Mouse (Mus musculus) lung, postnatal 0 days (tissue): ENCODE measurements around the gene Prcc.

ENCODE experiments used
- CTCF ChIP-seq: IDR thresholded peaks from 2 replicates; pipeline ENCODE4 v1.5.1; 2016; ENCODE audit warnings: antibody characterized with exemption, mild to moderate bottlenecking
- EP300 ChIP-seq: IDR thresholded peaks from 2 replicates; pipeline ENCODE4 v1.6.1; 2016; ENCODE audit warnings: antibody characterized with exemption, mild to moderate bottlenecking, control low read depth

DNA sequence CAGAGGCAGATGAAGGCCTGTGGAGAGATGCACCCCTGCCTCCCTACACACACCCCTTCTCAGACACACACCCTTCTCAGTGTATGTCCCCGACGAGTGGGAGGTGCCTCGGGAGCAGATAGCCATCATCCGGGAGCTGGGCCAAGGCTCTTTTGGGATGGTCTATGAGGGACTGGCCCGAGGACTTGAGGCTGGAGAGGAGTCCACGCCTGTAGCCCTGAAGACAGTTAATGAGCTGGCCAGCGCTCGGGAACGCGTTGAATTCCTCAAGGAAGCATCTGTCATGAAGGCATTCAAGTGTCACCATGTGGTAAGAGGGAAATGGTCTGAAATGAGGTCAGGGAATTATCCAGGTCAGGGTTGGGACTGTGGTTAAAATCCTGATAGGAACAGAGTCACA, 72.5 kb downstream of the Prcc start:
- no peak for TF ChIP-seq CTCF
- TF ChIP-seq EP300: no peak
